Mouse (Mus musculus) midbrain, embryonic 12.5 days (tissue): ENCODE measurements around the gene Cyp51. TPM values are rescaled to one million over a fixed set of nuclear protein-coding genes. Genes with fewer than 3 reads are reported as not detected.
"Not testable (repeated sequence)": the region's sequence is repeated elsewhere in the genome, so short reads cannot be mapped to it uniquely, and the experiment has no call there.

Experiments
- ATAC-seq: fragments of 200-750 bp; cut with Nextera tagmentation; 2 replicates; pipeline ENCODE4 v1.8.0; 2017; ENCODE audit warnings: low read depth, moderate TSS enrichment, moderate library complexity; ENCODE audit not compliant: low FRiP score
- H3K27ac ChIP-seq: fragments of 300-500 bp; sonication (generic); replicated peaks from 2 replicates; pipeline ENCODE4 v1.5.1; 2016; ENCODE audit warnings: mild to moderate bottlenecking
- H3K27me3 ChIP-seq: fragments of 300-500 bp; sonication (generic); 2 replicates; pipeline ENCODE4 v1.6.1; 2016; ENCODE audit warnings: mild to moderate bottlenecking
- H3K36me3 ChIP-seq: fragments of 300-500 bp; sonication (generic); 2 replicates; pipeline ENCODE4 v1.6.1; 2016
- H3K4me1 ChIP-seq: fragments of 300-500 bp; sonication (generic); 2 replicates; pipeline ENCODE4 v1.6.1; 2016
- H3K4me2 ChIP-seq: fragments of 300-500 bp; sonication (generic); replicated peaks from 2 replicates; pipeline ENCODE4 v1.6.1; 2016; ENCODE audit warnings: mild to moderate bottlenecking, moderate library complexity
- H3K4me3 ChIP-seq: fragments of 300-500 bp; sonication (generic); 2 replicates; pipeline ENCODE4 v1.5.1; 2016; ENCODE audit warnings: mild to moderate bottlenecking
- H3K9ac ChIP-seq: fragments of 300-500 bp; sonication (generic); replicated peaks from 2 replicates; pipeline ENCODE4 v1.6.1; 2016; ENCODE audit warnings: mild to moderate bottlenecking, moderate library complexity
- H3K9me3 ChIP-seq: fragments of 300-500 bp; sonication (generic); 2 replicates; pipeline ENCODE4 v1.6.1; 2016; ENCODE audit warnings: mild to moderate bottlenecking
- WGBS: fragments of 180-500 bp; shearing (Covaris S2); methylation state at CpG from one replicate; pipeline ENCODE4 v1.1.7; 2016; 5-methylcytosine and 5-hydroxymethylcytosine counted together
- polyA plus RNA-seq: library from polyadenylated mRNA; unstranded; fragments of >200 nt; fragmentation: Nextera tagmentation; extraction: Ambion mirVana; gene quantifications from 2 replicates; pipeline ENCODE4 v1.2.1, GENCODE M21; 2016

Gene Cyp51
- 166 and 168 TPM in 2 replicates for polyA plus RNA-seq

DNA sequence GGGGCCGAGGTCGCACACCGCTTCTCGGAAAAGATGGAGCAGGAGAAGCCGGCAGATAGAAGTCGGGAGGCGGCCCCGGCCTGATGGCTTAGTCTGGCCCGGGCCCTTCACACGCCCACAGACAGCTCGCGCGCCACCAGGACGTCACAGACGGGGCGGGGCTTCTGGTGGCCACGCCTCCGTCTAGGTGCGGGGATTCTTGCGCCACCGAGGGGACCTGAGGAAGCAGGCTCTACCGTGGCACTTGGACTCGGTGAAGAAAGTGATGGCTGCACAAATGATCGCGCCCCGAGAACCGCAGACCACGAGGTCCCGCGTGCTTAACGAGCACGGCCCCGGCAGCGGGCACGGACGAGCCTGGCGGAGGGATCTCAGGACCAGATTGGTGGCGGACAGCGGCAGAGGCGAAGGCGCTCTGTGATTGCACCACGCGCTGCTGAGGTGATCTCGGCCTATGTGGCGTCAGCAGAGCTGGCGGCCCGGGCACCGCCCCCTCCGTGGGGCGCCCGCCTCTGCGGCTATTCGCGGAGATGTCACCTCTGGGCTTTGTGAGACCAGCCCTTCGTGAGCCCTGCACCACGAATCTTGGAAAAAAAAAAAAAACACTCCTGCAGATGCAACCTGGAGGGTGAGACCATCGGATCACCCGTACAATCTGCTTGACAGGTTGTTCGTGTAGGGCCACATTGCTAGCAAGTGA is at the start of gene Cyp51:
Cyp51 (minus strand) TSS at position 406 of the 700 bp plus-strand sequence.
- peak within 1 kb of the TSS; percentile 86 for H3K9ac ChIP-seq
- no peaks in the 10 kb centered on the region for H3K27me3 ChIP-seq
- H3K9me3 ChIP-seq, result no peaks in the 10 kb centered on the region
- peak within 1 kb of the TSS; percentile 97 for H3K27ac ChIP-seq
- peak within 1 kb of the TSS; percentile 80 for H3K4me3 ChIP-seq
- peaks cover 21% of the 10 kb centered on the region for H3K4me1 ChIP-seq
- ATAC-seq, result peak; percentile 98
- under 1% methylated on average over 59 of the region's 59 CpGs for WGBS
- peaks cover 31% of the 10 kb centered on the region for H3K36me3 ChIP-seq
- H3K4me2 ChIP-seq, result peak within 1 kb of the TSS; percentile 68

DNA sequence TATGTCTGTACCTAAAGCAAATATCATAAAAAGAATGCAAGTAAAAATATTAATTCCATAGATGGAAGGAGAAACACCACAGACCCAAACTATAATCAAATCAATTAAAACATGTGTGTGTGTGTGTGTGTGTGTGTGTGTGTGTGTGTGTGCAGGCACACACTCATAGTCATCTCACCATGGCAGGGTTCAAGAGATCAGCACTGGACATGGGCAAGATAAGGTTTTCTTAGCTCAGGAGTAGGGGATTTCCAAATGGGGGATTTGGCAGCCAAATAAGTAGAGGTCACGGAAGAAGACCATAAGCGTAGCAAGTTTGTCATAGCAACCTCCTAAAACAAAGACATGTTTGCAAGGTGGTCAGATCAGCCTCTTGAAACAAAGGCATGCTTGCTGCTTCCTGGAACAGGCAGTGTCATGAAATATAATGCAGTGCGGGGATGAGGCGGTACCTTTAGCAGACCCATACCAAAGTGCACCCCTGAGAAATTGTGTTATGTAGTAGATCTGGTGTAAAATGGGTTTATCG is 8.1 kb upstream of the Cyp51 start:
- H3K36me3 ChIP-seq, result no peaks in the 10 kb centered on the region
- no peaks in the 10 kb centered on the region for H3K27me3 ChIP-seq
- H3K4me2 ChIP-seq, result no peak overlapping the region
- no peaks in the 10 kb centered on the region for H3K4me1 ChIP-seq
- H3K27ac ChIP-seq, result no peak overlapping the region
- 96% methylated on average over 5 of the region's 5 CpGs for WGBS
- no peak overlapping the region for H3K9ac ChIP-seq
- no peak overlapping the region for H3K4me3 ChIP-seq
- ATAC-seq, result no peak
- no peaks in the 10 kb centered on the region for H3K9me3 ChIP-seq

DNA sequence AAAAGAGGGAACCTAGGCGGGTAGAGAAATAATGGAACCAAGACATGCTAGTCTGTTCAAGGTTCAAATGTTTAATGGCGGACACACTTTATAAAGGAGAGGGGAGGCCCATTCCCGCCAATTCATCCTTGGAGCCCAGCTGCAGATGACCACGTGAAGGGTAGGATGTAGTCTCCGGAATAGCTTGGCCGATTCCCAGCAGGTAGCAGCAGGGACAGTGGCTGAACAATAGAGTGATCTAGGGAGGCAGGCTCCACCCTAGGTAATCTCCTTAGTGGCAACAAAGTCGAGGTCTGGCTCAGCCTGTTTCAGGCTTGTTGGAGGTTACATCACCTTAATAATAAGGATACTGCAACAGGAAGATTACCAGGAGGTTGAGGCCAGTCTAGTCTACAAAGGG is 2.5 kb upstream of the Cyp51 start:
- not testable (repeated sequence) for H3K4me2 ChIP-seq, H3K36me3 ChIP-seq, H3K27me3 ChIP-seq, H3K27ac ChIP-seq, ATAC-seq, H3K4me3 ChIP-seq, H3K9ac ChIP-seq, H3K9me3 ChIP-seq
- WGBS, result 45% methylated on average over 7 of the region's 7 CpGs
- H3K4me1 ChIP-seq, result peaks cover 19% of the 10 kb centered on the region

DNA sequence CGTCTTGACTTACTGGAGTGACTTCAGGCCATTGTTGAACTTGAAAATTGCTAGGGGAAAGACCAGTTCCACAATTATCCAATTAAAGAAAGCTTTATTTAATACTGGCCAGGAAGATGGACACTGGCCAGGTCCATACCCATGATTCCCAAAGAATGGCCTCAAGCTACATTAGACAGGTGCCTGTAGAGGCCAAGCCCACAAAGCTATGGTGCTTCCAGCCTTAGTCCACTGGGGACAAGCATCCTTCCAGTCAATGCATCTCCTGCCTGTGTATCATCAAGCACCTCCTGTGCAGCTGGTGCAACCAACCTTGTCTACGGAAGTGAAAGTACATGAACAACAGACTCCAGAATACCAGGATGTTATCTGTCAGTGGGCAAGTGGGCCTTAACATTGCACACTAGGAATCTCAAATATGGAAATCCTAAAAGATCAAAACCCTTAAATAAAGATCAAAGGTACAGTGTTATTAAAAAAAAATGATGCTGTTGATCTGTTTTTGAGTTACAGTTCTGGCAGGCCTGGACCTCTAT is 1.2 kb upstream of the Cyp51 start:
- Histone ChIP-seq H3K4me2 (no peak overlapping the region), H3K27ac (peak overlapping the region; percentile 97), H3K27me3 (no peaks in the 10 kb centered on the region), H3K9ac (no peak overlapping the region), H3K36me3 (peaks cover 20% of the 10 kb centered on the region), H3K9me3 (no peaks in the 10 kb centered on the region), H3K4me3 (no peak overlapping the region), H3K4me1 (peaks cover 21% of the 10 kb centered on the region)
- WGBS, result 90% methylated on average over 2 of the region's 2 CpGs
- no peak for ATAC-seq

DNA sequence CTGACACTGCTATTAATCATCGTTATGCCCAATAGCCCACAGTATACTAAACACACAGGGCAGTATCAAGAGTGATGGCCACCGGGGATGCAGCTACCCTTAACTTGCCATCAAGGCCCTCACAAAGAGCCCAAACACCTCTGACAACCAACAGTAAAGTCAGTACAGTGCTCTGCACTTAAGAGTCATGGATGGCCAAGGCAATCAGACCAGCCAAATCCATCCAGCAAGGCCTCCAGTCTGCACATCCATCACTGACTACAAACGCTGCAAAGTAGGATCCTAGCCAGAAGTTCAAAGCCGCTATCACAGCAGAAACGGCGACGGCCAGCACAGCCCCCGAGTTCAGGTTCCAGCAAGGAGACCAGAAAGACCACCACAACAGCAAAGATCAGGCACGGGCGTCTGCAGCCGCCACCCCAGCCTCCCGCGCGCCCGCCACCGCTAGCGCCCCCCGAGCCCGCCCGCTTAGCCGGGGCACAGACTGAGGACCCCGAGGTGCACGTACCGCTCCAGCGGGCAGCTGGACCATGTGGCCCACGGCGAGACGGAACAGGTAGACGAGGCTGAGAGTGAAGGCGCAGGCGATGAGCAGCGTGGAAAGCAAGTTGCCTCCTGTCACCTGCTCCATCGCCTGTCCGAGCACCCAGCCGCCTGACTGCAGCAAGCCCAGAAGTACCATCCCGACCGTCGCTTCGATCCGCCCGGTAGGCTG is 763 bp downstream of the Cyp51 start:
- ATAC-seq, result peak; percentile 58

DNA sequence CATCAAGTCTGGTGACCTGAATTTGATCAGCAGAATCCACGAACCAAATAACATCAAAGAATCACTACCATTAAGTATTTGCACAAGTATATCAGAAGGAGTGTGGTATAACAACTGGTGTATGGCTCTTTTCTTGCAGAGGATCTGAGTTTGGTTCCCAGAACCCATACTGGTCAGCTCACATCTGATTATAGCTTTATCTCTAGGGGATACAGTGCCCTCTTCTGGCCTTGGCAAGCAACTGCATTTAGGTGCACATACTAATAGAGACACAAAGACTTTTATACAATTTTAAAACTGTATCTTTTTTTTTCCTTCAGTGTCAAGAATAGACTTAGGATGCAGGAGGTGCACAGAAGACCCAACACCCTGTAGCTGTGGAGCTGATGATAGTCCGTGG is 2.8 kb downstream of the Cyp51 start:
- Histone ChIP-seq H3K4me2 (no peak overlapping the region), H3K4me3 (no peak overlapping the region), H3K4me1 (peaks cover 21% of the 10 kb centered on the region), H3K27ac (no peak overlapping the region), H3K27me3 (no peaks in the 10 kb centered on the region), H3K9me3 (no peaks in the 10 kb centered on the region), H3K9ac (no peak overlapping the region), H3K36me3 (peaks cover 48% of the 10 kb centered on the region)
- ATAC-seq, result no peak
- 100% methylated on average over 2 of the region's 2 CpGs for WGBS

More for the DNA sequence above, 763 bp downstream of the Cyp51 start:
- 2% methylated on average over 41 of the region's 41 CpGs for whole genome bisulfite sequencing
- no peaks in the 10 kb centered on the region for H3K9me3 ChIP-seq
- H3K9ac ChIP-seq, result peak overlapping the region; percentile 86
- peak overlapping the region; percentile 97 for H3K27ac ChIP-seq
- peak overlapping the region; percentile 68 for H3K4me2 ChIP-seq
- H3K4me3 ChIP-seq, result peak overlapping the region; percentile 80
- H3K36me3 ChIP-seq, result peaks cover 38% of the 10 kb centered on the region
- H3K27me3 ChIP-seq, result no peaks in the 10 kb centered on the region
- peaks cover 21% of the 10 kb centered on the region for H3K4me1 ChIP-seq

DNA sequence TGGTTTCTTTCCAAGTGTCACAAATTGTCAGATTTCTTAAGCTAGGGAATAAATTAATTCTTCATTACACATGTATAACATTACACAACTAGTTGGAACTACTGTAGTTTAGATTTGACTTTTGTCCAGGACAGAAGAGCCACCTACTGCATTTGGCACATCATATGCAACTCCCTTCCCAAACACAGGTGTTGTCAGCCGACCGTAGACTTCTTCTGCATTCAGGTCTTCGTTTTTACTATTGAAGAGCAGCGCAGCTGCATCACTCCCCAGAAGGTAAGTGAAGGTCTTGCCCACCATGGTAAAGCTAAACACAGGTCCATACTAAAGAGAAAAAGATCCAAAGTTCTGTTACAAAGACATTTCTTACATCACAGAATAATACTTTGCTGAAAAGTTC is 3.5 kb downstream of the Cyp51 start:
- H3K27ac ChIP-seq, result no peak overlapping the region
- H3K9ac ChIP-seq, result no peak overlapping the region
- peaks cover 21% of the 10 kb centered on the region for H3K4me1 ChIP-seq
- no peak overlapping the region for H3K4me2 ChIP-seq
- peaks cover 48% of the 10 kb centered on the region for H3K36me3 ChIP-seq
- H3K27me3 ChIP-seq, result no peaks in the 10 kb centered on the region
- WGBS, result 95% methylated on average over 4 of the region's 4 CpGs
- H3K9me3 ChIP-seq, result no peaks in the 10 kb centered on the region
- no peak overlapping the region for H3K4me3 ChIP-seq
- ATAC-seq, result no peak

DNA sequence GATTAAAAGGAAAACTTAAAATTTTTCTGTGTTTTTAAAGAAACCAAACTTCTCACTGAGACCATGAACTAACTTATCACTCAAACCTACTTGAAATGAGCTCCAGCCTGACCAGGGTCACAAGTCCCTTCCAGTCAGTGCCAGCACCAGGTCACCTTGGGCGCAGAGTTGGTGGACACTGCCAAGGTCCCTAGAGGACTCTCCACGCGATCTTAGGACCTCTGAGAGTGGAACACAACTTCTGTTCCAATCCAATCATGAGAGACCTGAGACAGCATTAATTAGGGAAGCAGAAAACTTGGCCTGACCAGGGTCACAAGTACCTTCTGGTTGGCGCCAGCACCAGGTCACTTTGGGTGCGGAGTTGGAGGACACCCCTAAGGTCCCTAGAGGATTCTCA is 10.1 kb downstream of the Cyp51 start:
- no peak overlapping the region for H3K4me3 ChIP-seq
- H3K36me3 ChIP-seq, result peaks cover 69% of the 10 kb centered on the region
- H3K4me1 ChIP-seq, result no peaks in the 10 kb centered on the region
- no peaks in the 10 kb centered on the region for H3K27me3 ChIP-seq
- H3K27ac ChIP-seq, result no peak overlapping the region
- no peak overlapping the region for H3K4me2 ChIP-seq
- H3K9me3 ChIP-seq, result no peaks in the 10 kb centered on the region
- no peak overlapping the region for H3K9ac ChIP-seq
- 94% methylated on average over 5 of the region's 5 CpGs for WGBS
- no peak for ATAC-seq

DNA sequence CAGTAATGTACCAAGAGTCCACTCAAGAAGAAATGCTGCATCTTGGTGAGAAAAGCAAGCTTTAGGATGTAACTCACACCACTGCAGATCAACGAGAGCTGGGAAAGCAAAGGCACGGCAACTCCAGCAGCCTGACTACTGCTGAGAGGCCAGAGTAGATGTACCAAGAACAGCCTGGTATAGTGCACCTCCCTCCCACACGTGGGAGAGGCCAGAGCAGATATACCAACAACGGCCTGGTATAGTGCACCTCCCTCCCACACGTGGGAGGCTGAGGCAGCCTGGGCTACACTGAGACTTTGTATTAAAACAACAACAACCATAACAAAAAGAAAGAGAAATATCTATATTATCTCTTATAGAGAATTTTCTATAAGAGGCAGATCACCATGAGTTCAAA is 16.4 kb downstream of the Cyp51 start:
- H3K4me2 ChIP-seq, result no peak overlapping the region
- H3K27ac ChIP-seq, result no peak overlapping the region
- no peaks in the 10 kb centered on the region for H3K27me3 ChIP-seq
- H3K4me3 ChIP-seq, result no peak overlapping the region
- WGBS, result 97% methylated on average over 5 of the region's 5 CpGs
- no peaks in the 10 kb centered on the region for H3K9me3 ChIP-seq
- H3K4me1 ChIP-seq, result no peaks in the 10 kb centered on the region
- no peak for ATAC-seq
- no peak overlapping the region for H3K9ac ChIP-seq
- H3K36me3 ChIP-seq, result peaks cover 93% of the 10 kb centered on the region

DNA sequence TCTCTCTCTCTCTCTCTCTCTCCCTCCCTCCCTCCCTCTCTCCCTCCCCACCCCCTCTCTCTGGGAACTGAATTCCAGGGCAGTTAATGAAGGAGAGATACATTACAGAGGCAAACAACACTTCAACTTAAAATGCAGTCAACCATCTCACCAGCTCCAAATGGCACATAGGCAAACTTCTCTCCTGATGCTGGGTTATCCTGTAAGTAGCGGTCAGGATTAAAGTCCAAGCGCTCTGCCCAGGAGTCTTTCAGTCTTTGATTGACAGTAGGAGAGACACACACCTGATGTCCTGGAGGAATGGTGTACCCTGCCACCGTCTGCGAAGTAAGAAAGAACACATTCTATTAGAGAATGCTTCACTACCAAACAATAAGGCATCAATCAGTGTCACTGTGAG is 18.2 kb downstream of the Cyp51 start:
- Histone ChIP-seq H3K27ac (no peak overlapping the region), H3K9ac (no peak overlapping the region), H3K4me1 (no peaks in the 10 kb centered on the region), H3K36me3 (peaks cover 94% of the 10 kb centered on the region), H3K4me2 (no peak overlapping the region), H3K9me3 (no peaks in the 10 kb centered on the region), H3K27me3 (no peaks in the 10 kb centered on the region), H3K4me3 (no peak overlapping the region)
- no peak for ATAC-seq
- 88% methylated on average over 4 of the region's 4 CpGs for WGBS

DNA sequence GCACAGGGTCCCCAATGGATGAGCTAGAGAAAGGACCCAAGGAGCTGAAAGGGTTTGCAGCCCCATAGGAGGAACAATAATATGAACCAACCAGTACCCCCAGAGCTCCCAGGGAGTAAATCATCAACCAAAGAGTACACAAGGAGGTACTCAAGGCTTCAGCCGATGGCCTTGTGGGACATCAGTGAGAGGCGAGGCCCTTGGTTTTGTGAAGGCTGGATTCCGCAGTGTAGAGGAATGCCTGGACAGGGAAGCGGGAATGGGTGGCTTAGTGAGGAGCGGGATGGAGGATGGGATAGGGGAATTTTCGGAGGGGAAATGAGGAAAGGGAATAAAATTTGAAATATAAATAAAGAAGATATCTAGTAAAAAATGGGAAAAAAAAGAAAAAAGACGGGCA is 19.6 kb downstream of the Cyp51 start:
- Histone ChIP-seq H3K36me3 (peaks cover 95% of the 10 kb centered on the region), H3K9ac (no peak overlapping the region), H3K27me3 (no peaks in the 10 kb centered on the region), H3K9me3 (no peaks in the 10 kb centered on the region), H3K27ac (no peak overlapping the region), H3K4me3 (no peak overlapping the region), H3K4me1 (no peaks in the 10 kb centered on the region), H3K4me2 (no peak overlapping the region)
- WGBS, result 96% methylated on average over 7 of the region's 7 CpGs
- no peak for ATAC-seq

DNA sequence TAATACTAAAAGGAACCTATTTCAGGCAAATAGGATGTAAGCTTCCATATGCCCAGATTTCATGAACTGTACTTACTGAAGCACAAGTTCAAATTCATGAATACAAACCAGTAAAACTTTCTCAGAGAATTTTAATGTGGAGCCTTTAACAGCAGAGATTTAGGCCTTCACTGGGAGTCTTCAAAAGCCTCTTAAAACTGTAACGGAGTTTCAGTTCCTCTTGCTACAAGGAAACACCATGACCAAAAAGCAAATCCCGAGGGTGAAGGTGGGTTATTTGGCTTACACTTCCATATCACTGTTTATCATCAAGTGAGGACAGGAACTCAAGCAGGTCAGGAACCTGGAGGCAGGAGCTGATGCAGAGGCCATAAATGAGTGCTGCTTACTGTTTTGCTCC is 23.0 kb downstream of the Cyp51 start:
- no peaks in the 10 kb centered on the region for H3K4me1 ChIP-seq
- H3K4me3 ChIP-seq, result no peak overlapping the region
- WGBS, result 96% methylated on average over 2 of the region's 2 CpGs
- H3K36me3 ChIP-seq, result peaks cover 90% of the 10 kb centered on the region
- no peaks in the 10 kb centered on the region for H3K9me3 ChIP-seq
- no peak overlapping the region for H3K27ac ChIP-seq
- no peaks in the 10 kb centered on the region for H3K27me3 ChIP-seq
- ATAC-seq, result no peak
- H3K4me2 ChIP-seq, result no peak overlapping the region
- H3K9ac ChIP-seq, result no peak overlapping the region
